Mouse (Mus musculus) bone marrow, adult 2 months (tissue): ENCODE results near the gene Mettl27.

Experiments
- CTCF ChIP-seq: fragments of 200-500 bp; IDR thresholded peaks from 2 replicates; pipeline ENCODE4 v1.5.1; 2011; ENCODE audit warnings: low read length, control low read depth; ENCODE audit not compliant: control insufficient read depth, insufficient read depth
- POLR2A ChIP-seq: fragments of 200-500 bp; IDR thresholded peaks from 2 replicates; pipeline ENCODE4 v1.6.1; 2011; ENCODE audit warnings: low read depth, mild to moderate bottlenecking, control low read depth, low read length, borderline replicate concordance; ENCODE audit not compliant: control insufficient read depth

- TF ChIP-seq CTCF (no peak), POLR2A (peak; percentile 49; the same call in 1 of the 2 replicates)
Observed at GRCm38 (mm10) chr5:134932179-134932902, at the start of gene Mettl27.
